Mouse (Mus musculus) frontal cortex, postnatal 36 days (tissue): ENCODE results near the gene Tob2.

Source experiments
- DNase-seq, 2 experiments: peaks; one replicate each; pipeline ENCODE4 v3.0.0; 2022; ENCODE audit warnings: low spot score in 2 of 2

Tob2 gene

DNA sequence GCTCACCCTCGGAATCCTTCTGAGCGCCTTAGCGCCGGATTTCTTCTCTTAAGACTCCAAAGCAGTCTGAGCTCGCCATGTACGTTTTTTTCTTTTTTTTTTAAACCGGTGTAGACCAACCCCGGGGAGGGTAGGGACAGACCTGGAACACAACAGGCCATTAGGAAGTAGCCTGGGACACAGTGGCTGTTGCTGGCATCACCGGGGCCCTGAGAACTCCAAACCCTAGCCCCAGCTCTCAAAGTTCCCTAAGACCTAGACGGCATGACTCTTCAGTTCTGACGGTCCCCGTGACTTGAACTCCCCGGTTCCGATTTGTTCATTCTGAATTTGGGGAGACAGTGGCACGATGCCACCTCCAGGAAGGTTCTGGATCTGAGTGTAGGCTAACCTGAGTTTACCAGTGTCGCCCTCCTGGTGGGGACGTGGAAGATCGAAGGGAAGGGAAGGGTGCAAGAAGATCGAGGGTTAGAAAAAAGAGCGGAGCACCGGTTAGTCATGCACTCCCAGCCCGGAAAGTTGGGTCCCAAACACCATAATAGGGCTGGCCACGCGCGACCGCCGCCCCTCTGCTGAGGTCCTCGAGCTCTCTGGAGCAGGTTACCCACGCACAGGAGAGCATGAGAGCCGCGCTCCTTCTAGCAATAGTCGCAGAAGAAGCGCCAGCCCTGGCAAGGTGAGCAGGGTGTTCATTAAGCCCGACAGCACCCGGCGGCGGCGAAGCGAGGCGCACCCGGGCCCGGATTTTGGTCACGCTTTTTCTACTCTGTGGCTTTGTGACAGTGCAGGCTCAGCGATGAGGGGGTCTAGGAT lies at the start of gene Tob2:
Gene Tob2, minus strand, starts transcription at position 280 of the 813 bp plus-strand sequence.
- DNase-seq, result peak; percentile 72 to 77

DNA sequence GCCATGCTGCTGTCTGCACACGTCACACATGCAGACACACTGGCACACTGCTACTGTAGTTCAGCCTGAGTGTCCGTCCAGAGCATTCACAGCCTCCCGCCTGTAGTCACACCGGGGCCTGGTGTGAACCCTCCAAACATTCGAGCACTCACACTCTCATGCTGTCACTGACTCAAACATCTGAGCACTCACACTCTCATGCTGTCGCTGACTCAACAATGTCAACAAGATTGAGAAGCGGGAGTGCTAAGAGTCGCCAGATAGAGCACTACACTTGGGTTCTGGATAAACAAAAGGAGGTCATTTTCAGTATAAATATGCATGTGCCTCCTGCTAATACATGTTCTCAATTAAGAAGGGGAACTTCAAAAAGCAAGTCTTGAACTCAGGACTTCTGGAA lies 49.4 kb upstream of the Tob2 start:
- no peak for DNase-seq

DNA sequence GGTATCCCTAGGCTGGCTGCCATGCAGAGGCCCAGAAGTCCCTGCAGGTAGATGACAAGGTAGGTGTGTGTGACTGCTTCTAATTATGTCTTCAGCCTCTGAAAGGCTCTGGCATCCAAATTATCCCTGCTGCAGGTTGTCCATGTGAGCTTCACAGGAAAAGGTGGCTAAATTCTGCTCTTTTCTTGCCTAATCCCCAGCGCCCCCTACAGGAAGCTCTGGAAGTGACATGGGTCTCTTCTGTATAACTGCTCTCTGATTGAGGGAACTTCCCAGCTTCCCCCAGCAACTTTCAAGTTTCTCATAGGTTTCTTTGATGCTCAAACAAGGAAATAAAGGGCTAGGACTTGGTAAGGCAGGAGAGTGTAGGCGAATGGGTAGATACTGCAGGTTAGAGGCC lies 46.3 kb upstream of the Tob2 start:
- DNase-seq, result peak; percentile 78 to 85

DNA sequence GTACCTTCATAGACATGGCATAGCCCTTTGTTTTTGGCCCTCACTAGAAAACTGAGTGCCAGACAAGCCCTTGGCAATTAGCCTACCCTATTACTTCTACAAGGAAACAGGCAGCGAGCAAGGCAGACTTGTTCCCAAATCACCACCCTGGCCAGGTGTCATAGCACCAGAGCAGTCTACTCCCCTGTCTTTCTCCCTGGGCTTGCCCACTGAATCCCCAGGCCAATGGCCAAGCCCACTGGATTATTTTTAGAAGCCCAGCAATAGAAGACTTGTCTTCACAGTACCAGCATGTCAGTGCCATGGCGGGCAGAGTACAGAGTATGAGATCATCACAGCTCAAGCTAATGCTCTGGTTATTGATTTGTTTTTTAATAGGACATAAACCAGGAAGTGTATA lies 40.2 kb upstream of the Tob2 start:
- DNase-seq, result no peak

DNA sequence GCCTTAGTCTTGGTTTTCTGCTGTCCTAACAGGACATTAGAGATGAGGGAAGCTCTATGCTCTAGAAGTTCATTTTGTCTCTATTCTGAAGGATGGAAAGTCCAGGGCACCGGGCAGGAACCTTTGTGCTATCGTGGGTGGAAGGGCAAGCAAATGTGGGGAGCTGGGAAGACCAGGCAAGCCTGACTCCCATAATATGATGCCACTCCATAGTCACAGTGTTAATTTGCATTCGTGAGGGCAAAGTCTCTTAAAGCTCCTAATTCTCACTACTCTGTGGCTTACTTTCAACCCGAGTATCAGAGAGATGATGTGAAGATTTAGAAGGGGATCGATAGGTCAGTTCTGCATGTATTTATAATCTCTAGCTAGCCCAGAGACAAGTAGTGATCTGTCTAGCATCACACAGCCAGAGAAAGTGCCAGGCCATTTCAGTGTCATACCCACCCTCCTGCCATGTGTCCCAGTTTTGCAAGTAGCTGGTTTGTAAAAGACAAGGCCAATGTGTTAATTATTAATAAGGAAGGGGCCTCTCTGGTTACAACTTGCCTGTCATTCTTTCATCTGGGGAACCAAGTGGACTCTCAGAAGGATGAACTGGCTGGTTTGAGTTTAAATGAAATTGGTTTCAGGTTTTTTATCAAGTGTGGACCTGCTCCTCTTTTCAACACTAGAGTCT lies 39.1 kb upstream of the Tob2 start:
- DNase-seq, result no peak

DNA sequence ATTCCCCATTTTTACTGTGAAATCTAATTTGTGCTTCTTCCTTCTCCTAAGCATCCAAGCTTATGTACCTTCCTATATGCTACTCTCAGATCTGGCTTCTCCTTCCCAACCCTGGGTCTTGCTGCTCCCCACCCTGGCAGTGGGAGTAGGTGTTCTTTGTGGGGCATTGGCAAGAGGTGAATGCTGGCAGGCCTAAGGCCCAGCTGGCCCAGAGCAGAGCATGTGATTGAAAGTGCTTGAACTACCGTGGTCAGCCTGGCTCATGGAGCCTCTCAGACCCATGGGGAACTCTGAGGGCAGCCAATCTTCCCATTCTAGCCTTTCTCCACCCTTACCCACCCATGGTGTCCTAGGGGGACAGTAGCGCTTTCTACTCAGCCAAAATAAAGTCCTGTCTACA lies 37.8 kb upstream of the Tob2 start:
- DNase-seq, result no peak

DNA sequence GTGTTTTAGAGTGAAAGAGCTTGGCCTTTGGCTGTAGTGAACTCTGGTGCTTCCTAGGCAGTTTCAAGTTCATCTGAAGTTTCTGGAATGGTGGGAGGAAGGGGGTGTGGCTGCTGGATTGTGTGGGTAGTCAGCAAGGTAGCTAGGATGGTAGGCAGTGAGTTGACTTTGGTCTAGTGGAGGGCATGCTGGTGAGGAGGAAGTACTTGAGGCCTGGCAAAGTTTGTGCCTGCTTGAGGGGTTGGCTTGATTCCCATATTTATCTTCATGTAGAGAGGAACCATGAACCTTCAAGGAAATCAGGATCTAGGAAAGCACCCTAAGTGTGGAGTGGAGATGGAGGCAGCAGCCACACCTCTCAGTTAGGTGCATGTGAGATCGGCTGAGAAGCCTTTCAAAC lies 35.4 kb upstream of the Tob2 start:
- no peak for DNase-seq

DNA sequence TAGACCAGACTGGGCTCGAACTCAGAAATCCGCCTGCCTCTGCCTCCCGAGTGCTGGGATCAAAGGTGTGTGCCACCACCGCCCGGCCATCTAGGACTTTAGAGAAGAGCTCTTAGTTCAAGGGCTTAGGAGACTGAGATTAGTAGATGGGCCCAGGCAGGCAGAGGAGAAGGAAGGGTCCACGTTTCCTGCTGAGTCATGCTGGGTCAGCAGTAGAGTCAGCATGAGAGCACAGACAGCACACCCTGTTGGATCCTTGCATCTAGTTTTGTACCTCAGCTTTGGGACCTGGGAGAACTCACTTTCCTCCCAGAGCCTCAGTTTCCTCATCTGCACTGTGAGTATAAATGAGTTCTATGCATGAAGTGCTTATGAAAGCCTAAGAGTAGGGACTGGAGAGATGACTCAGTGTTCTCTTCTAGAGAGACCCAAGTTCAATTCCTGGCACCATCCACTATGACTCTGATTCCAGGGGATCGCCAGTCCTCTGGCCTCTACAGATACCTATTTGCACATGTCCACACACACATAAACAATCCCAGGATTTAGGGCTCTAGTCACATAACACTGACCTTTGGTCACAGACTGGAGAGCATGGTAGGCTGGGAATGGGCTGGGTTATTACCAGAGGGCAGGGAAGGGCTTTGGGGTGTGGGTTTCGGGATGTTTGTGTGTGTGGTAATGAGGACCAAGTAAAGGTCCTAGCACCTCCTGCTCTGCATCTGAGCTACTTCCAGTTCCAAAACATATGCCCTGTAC lies 33.4 kb upstream of the Tob2 start:
- DNase-seq, result no peak

DNA sequence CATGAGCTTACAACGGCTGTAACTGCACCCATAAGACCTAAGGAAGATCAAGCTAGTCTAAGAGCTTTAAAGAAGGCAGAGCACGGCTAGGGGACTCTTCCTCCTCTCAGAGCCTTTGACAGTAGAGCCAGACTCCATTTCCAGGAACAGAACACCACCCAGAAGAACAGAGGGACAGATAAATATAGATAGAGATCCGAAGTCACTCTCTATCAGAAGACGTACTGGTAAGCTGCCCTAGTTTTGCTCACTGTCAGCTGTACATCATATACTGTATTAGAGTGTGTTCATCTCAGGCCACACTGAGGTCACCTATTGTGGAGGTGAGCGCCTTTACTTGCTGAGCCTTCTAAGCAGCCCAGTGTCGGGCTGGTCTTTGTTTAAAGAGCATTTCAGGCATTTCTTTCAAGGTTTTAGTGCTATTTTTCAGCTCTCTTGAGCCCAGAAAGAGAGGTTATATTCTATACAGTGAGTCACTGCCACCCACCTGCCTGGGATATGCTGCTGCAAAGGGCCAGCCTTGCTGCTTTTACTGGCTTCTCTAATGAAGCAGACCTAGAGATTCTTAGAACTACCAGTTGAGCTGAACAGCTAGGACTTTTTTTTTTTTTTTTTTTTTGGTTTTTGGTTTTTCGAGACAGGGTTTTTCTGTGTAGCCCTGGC lies 32.7 kb upstream of the Tob2 start:
- DNase-seq, result peak; percentile 50 to 75

DNA sequence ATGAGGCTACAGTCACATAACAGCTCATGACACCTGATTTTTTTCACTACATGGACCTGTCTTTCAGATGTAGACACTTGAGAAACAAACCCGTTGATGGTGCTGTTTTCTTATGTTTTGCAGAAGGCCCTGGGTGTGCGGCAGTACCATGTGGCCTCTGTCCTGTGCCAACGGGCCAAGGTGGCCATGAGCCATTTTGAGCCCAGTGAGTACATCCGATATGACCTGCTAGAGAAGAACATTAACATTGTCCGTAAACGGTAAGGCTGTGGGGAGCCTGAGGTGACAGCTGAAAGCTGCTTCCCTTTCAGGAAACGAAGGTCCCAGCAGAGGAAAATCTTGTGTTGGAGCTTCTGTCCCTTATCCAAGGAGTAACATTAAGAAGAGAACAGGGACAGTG lies 30.6 kb upstream of the Tob2 start:
- DNase-seq, result no peak

DNA sequence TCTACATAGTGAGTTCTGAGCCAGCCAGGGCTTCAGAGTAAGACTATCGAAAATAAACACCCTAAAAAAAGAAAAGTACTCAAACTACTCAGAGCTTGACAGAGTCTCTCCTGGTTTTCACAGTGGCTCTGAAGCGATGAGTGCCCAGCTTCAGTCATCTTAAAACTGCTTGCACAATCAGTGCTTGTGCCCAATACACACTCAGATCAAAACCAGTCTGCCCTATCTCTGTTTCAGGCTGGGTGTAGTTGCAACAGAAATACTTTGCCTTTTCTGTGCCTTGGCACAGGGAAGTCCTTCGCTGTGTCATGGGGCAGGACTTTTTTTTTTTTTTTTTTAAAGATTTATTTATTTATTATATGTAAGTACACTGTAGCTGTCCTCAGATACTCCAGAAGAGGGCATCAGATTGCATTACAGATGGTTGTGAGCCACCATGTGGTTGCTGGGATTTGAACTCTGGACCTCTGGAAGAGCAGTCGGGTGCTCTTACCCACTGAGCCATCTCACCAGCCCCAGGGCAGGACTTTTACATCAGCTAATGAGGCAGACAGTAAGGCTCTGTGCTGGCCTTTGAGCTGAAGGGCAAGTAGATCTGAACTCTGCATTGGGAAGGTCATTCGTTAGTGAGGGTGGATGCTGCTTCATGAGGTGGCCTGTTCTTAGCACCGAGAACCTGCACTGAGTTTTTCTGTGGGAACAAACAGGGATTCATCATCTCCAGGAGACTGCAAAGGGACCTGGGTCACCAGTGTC lies 28.4 kb upstream of the Tob2 start:
- DNase-seq, result no peak

DNA sequence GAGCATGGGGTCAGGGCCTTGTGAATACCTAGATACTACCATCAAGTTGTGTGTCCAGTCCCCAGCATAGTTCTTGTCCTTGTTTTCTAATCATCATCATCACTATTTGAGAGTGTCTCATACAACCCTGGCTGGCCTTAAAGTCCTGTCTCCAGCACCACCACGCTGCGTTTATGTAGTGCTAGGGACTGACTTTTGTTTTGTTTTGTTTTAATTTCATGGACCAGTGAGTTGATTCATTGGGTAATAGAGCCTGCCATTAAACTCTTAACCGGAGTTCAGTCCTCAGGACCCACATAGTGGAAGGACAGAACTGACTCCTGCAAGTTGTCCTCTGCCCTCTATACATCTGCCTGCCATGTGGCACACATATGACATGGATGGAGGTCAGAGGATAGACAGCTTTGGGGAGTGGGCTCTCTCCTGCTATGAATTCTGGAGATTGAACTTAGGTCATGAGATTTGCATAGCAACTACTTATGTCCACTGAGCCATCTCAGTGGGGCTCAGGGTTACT lies 26.9 kb upstream of the Tob2 start:
- DNase-seq, result no peak

DNA sequence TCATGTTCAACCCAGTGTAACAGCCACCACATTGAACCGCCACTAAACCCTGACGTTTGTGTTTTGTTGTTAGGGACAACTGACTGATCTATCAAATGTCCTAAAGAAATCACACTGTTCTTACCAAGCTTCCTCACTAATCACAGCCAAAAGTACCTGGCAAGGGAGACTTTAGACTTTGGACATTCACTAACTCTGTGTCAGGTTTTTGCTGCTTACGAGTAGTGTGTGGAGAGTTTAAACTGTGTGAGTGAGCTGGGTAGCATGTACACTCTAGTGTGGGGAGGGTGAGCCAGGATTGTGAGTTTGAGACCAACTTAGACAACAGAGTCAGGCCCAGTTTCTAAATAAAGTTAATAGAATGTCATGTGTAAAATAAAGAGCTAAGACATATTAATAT lies 23.8 kb upstream of the Tob2 start:
- DNase-seq, result no peak

DNA sequence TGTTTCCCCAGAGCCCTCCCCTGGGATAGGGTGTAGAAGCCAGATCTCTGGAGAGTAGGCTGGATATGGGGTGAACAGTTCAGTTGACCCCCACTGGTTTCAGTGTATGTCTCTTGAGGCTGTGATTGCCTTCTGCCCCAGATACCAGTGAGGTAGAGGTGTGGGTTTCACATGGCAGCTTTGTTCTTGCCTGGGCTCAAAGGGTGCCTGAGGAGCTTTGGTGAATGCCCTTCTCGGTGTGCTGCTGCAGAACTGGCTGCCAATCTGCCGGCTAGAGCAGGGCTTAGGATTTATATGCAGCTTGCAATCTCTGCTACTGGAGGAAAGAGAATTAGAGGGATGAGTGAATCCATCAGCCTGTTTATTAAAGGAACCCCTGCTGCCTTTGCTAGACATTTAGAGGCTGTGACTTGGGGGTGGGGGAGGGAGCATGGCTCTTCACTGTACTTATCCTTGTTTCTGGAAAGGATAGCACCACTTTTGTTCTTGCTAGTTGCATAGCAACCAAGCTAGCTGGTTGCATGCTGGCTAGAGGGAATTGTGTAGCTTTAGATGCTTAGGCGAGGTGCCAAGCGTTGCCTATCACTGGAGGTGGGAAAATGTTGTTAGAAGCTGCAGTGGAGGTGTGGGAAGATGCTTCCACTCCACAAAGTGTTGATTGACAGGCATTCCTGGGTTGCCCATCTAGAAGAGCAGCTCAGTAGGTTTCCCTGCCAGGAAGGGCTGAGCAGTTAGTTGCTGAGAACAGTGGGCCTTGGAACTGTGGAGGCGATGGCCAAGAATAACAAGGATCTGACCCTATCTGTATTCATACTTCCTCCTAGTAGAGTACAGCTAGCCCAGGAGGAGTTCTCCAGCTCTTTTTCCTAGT lies 21.2 kb upstream of the Tob2 start:
- peak; percentile 87 to 91 for DNase-seq

DNA sequence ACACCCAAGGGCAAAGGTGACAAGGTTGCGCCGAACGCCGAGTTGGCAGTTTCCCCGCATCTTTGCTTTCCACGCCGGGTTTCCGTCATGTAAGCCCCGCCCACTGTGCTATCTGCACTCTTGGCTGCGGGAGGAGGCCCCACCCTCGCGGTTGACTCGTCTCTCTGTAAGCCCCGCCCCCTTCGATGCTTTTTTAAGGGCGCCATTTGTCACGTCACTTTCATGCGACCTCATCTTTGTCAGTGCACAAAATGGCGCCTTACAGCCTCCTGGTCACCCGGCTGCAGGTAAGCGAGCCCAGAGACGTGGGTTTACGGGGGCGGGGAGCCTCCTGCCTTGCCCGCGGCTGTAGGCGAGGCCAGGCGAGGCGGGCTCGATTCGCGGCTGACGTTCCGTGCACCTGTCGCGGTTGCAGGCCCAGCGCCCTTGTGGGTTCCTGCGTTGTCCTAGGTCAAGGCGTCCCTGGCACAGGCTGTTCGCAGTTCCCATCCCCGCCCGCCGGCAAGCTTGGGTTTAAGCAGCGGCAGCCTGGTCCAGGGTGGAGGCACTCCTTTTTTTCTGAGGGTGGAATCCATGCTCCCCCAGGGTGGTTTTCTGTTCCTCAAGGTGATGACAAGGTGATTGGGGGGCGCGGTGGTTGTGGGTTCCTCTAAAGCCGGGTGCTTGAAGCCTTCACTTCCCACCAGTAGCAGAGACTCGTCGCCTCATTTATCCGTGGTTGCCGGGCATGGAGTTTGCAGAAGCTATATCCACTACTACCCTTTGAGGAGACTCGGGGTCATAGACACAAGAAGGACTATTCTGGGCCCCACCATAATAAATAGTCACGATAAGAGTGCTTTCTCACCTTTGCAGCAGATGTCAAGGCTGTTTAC lies 13.9 kb upstream of the Tob2 start, which contains the start of gene Aco2:
Gene Aco2, plus strand, starts transcription at position 48 of the 875 bp plus-strand sequence.
- peak; percentile 99 to 100 for DNase-seq

DNA sequence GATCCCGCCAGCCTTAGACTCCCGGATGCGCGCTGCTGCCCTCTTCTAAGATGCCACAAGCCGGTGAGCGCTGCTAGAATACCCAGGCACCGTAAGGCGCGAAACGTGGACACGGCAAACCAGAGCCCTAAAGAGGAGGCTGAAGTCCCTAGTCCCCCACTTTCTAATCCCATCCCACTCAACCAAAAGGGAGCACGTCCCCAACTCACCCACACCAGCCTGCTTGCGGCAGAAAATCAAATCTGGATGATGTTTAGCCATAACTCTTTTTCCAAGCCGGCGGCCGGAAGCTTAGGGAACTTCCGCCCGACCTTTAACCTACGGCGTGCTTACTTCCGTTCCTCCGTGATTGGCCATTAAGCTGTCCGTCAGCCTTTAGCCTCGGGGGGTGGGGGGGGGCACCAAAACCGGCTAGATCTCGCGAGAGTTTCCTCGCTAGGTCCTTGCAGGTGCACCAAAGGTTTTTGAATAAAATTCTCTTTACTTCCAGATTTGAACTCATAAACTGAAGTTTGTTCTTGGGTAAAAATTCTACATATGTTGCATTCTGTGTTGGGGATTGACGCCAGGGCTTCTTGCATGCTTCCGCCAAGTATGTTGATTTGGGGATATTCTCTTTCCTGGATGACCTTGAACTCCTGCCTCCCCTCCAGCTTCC lies 13.1 kb upstream of the Tob2 start, which contains the start of gene Phf5a:
Gene Phf5a, minus strand, starts transcription at position 308 of the 658 bp plus-strand sequence.
- peak; percentile 83 to 87 for DNase-seq

DNA sequence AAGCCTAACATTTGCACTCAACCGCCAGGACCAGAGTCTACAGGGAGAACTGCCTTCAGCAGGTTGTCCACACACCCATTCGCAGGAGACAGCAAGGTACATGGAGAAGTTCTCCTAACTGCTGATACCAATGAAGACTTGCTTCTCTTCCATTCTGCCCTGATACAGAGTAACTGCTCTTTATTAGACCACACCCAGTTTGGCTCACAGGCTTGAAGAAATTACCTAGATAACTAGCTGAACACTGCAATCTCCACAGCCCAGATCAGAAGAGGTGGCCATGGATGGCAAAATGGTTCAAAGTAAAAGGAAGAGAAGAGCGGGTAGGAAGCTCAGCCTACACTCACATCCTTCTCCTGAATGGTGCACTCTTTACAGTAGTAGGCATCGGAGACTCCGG lies 11.4 kb upstream of the Tob2 start:
- no peak for DNase-seq

DNA sequence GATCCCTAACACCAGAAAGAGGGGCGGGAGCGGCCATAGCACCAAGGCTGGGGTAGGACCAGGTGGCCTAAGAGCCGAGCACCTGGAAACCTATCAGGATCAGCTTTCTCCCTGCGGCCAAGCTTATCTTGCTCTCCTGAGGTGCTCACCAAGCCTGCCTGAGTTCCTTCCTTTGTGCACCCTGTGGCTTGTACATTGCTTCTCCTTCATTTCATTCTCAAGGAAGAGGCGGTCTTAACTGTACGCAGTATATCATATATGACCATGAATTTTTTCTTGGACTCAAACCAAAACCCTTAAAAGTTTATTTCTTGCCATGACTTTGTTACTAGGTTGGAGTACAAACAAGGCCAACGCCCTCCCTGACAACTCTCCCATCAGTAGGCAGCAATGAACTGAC lies 5.6 kb upstream of the Tob2 start:
- no peak for DNase-seq
